Mouse (Mus musculus): ENCODE measurements around the gene Taf5l. TPM values are rescaled to one million over a fixed set of nuclear protein-coding genes. Genes with fewer than 3 reads are reported as not detected.
"Not testable (repeated sequence)": the region's sequence is repeated elsewhere in the genome, so short reads cannot be mapped to it uniquely, and the experiment has no call there.

The Taf5l gene
- polyA plus RNA-seq, 1 experiment: 17.7 TPM

DNA sequence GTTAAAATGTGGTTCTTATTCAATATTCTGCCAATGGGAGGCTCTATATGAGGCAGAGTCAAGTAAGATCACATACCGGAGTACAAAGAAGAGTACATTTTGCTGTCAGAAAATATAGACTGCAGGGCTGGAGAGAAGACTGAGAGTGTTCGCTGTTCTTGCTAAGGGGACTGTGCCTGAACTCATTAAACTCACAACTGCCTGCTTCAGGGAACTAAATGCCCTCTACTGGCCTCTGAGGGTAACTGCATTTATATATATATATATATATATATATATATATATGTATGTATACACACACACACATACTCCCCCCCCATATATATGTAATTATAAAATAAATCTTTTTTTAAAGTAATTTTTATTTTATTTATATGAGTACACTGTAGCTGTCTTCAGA lies 54.3 kb downstream of the Taf5l start:
- no peak for DNase-seq (ENCODE audit: extremely low spot score in 1 of 2, low spot score in 1 of 2)

DNA sequence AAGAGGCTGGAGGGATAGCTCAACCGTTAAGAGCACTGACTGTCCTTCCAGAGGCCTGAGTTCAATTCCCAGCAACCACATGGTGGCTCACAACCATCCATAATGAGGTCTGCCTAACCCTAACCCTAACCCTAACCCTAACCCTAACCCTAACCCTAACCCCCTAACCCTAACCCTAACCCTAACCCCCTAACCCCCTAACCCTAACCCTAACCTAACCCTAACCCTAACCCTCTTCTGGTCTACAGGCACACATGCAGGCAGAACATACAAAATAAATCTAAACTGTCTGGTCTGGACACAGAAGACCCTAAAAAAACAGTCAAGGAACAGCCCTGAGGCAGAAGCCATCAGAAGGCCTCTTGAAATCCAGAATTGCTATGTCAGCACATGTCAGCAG lies 59.8 kb downstream of the Taf5l start:
- no peak for DNase-seq (ENCODE audit: extremely low spot score in 1 of 2, low spot score in 1 of 2)

DNA sequence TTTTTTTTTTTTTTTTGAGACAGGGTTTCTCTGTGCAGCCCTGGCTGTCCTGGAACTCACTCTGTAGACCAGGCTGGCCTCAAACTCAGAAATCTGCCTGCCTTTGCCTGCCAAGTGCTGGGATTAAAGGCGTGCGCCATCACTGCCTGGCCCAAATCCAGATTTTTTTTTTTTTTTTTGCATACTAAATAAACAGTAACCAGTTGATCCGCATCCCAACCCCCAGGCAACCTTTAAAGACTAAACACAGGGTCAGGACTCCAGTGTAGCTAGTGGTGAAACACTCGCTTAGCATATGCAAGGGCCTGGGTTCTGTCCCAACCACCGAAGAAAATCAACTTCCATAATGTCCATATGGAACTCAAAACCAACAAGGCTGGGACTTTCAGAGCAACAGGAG lies 60.6 kb downstream of the Taf5l start:
- DNase-seq (ENCODE audit: extremely low spot score in 1 of 2, low spot score in 1 of 2): not testable (repeated sequence)

DNA sequence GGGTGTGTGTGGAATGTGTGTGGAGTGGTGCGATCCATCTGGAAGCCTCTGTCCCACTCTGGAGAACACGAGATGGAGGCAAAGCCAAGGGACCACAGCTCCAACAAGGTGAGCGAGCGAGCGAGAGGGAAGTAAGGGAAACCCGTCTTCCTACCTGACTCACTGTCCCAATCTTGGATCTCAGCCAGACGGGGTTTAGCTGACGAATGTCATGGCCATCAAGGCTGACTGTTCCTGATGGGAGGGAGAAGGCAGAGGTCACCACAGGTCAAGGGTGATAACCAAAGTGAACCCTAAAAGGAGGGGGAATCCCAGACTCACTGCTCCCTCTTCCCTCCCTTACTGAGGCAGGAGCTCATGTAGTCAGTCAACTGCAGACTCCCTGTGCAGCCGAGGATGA lies 61.1 kb downstream of the Taf5l start:
- no peak for DNase-seq (ENCODE audit: extremely low spot score in 1 of 2, low spot score in 1 of 2)

DNA sequence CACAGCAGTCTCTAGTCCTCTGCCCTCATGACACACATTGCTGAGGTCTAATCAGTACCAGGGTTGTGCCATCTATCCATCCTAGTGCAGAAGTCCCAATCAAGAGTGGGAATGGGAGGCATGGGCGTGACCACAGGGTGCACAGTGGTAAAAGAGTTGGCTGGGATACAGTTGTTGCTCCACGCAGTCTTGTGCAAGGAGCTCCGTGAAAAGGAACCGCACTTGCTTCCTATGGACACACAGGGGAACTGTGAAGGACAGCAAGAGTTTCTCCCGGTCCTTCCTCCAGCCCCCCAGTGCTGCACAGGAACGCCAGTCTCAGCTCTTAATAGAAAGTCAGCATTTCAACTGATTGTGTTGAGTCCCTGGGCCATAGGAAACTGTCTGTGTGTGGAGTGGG lies 61.7 kb downstream of the Taf5l start:
- no peak for DNase-seq (ENCODE audit: extremely low spot score in 1 of 2, low spot score in 1 of 2)

DNA sequence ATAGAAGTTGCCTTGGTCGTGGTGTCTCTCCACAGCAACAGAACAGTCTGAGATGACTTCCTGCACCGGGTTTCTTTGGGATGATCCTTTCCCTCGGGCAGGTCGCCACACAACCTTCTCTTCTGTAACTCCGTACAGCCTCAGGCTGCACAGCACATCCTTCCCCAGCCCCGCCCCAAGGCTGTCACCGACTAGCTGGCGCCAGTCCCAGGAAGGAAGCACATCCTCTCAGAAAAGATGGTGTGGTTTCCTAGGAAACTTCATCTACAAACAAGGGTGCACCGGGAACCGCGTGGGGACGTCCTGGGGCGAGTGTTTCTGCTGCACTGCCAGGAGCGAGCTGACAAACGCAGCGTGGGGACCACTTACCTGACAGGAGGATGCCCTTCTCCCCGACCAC lies 63.1 kb downstream of the Taf5l start:
- DNase-seq (ENCODE audit: extremely low spot score in 1 of 2, low spot score in 1 of 2): peak; percentile 41 to 69

DNA sequence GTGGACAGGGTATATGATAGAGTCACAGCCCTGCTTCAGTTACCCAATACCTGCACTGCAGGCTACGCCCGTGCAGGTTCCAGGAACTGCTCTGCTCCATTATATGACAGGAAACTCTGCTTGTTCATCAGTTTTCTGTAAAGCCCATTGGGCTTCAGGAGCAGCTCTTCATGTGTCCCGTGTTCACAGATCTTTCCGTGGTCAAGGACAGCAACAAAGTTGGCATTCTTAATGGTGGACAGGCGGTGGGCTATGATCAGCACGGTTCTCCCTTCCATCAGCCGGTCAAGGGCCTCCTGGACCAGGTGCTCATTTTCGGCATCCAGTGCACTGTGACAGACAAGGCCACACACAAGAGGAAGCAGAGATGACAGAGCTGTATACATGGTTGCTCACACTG lies 67.0 kb downstream of the Taf5l start:
- DNase-seq (ENCODE audit: extremely low spot score in 1 of 2, low spot score in 1 of 2): no peak

DNA sequence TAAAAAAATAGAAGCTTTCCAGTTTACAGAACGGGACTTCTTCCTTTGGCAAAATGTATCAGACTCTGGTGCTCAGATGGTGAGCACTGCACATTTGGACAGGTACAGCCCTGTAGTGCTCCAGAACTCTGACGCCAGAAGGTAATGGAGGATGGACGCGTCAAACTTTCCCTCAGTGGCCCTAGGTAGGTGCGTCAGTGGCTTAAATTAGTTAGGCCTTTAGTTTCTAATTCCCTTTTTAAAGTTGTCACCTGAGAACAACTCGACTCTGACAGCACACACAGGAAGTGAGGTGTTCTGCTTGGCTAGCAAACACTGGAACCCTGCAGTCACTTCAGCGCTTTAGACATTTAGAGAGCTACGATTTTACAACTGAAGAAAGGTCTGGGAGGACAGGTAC lies 67.5 kb downstream of the Taf5l start:
- no peak for DNase-seq (ENCODE audit: extremely low spot score in 1 of 2, low spot score in 1 of 2)

DNA sequence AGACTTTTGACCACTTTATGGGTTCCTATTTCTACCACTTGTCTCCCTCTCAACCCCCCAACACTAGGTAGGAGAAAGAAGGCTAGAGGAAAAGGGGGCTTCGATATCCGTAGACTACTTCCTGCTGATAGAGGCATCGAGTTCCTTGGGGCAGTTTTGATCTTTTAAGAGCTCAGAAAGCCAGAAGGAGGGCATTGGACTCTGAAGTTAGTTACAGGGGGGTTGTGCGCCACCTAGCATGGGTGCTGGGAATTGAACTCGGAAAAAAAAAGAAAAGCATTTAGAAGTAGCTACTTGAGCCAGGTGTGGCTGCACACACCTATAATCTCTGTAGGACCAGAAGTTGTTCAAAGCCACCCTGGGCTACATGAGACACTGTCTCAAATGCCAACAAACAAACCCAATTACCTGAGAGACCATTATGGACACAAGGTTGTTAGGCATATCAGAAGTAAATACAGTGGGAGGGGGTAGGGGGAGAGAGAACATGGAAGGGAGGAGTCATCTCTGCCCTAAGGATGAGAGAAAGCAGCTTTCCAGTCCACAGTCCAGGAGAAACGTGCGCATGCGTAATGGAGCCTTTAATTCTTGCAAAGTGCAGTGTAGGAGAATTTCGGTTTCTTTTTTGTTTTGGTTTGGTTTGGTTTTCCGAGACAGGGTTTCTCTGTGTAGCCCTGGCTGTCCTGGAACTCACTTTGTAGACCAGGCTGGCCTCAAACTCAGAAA lies 71.0 kb downstream of the Taf5l start:
- DNase-seq (ENCODE audit: extremely low spot score in 1 of 2, low spot score in 1 of 2): peak; percentile 14 to 67

DNA sequence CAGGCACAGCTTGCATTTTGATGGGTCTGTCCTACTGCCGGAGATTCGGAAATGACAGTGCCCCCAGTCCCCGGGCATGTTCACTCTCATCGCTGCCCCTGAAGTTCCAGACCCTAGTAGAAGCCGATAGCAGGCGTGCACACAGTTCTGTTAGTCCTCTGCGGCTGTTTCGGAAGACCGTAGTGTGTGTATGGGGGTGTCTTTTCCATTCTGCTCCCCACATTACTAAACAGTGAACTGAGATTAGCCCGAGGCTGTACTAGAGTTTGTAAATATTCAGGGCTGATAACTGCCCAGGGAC lies 71.6 kb downstream of the Taf5l start:
- no peak for DNase-seq (ENCODE audit: extremely low spot score in 1 of 2, low spot score in 1 of 2)

DNA sequence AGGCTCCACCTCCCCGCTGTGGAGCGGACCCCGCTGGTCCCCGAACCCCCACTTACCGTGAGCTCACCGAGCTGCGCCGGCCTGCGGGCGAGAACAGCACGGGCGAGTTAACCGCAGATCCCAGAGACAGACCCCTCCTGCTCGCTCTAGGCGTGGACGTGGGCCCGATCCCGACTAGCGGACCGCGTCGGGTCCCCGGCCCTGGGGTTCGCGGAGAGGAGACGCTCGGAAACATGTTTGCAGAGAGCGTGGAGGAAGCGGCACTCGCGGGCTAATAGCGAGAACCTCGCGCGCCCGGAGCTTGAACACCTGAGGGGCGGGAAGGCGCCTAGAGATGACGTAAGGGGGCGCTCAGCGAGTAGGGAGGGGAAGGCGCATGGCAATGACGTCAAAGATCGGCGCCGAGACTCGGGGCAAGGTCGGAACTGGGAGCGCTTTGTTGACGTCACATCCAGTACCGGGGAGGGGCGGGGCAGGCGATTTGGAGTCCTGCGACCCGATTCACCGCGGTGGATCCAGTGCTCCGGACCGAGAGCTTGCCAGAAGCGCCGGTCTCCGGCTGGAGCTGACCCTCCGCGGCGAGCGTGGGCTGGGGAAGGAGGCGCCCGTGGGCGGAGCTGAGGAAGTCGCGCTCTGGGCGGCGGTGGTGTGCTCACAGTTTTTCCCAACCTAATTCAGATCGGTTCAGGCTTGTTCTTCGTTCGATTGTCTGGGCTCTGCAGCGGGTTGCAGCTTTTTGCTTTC lies 72.1 kb downstream of the Taf5l start, which contains the start of gene Nup133:
Gene Nup133 (minus strand): TSS at position 324 of the 744 bp plus-strand sequence.
- peak; percentile 97 to 100 for DNase-seq (ENCODE audit: extremely low spot score in 1 of 2, low spot score in 1 of 2)

Other genes with a start within 250 kb of the Taf5l start
- 67.3 and 73.3 TPM in 2 replicates for gene Rab4a, start 215.4 kb downstream of the Taf5l start, polyA plus RNA-seq (2012; rRNA removed)
- 59.0 and 63.9 TPM in 2 replicates for gene Ccsap, start 161.2 kb downstream of the Taf5l start, polyA plus RNA-seq (2012; rRNA removed)
- gene Acta1, start 126.6 kb downstream of the Taf5l start, polyA plus RNA-seq (2012; rRNA removed): 20.1 and 24.7 TPM in 2 replicates
- gene Nup133, start 72.1 kb downstream of the Taf5l start, polyA plus RNA-seq (2012; rRNA removed): 20.2 and 20.5 TPM in 2 replicates
- gene Abcb10, start 38.3 kb downstream of the Taf5l start, polyA plus RNA-seq (2012; rRNA removed): 14.5 and 18.4 TPM in 2 replicates
- gene Urb2, start 111 bp upstream of the Taf5l start, polyA plus RNA-seq (2012; rRNA removed): 4.6 and 5.5 TPM in 2 replicates
- gene Galnt2, start 210.0 kb upstream of the Taf5l start, polyA plus RNA-seq (2012; rRNA removed): 27.9 and 33.2 TPM in 2 replicates

All from frontal cortex, adult 2 months (tissue).